Mouse (Mus musculus): ENCODE measurements around the gene Rdh13. TPM values are rescaled to one million over a fixed set of nuclear protein-coding genes. Genes with fewer than 3 reads are reported as not detected.

The Rdh13 gene
- total and polyA plus RNA-seq, 3 experiments = 16.4 to 20.9 (median 17.6) TPM

GRCm38 (mm10) chr7:4478021-4478795 is 32.8 kb upstream of the Rdh13 start:
- Histone ChIP-seq H3K4me2 (ENCODE audit: insufficient read depth, low read depth, poor library complexity, severe bottlenecking) (no peak overlapping the region), H3K9me3 (replicated peaks; ENCODE audit: low read length) (no peaks in the 10 kb centered on the region), H3K4me1 (ENCODE audit: control insufficient read depth in 1 of 2, insufficient read depth in 2 of 2) (no peaks in the 10 kb centered on the region), H3K36me3 (replicated peaks in 1 of 2; ENCODE audit: control insufficient read depth in 1 of 2, insufficient read depth in 1 of 2, low read length in 1 of 2) (peaks cover 48 to 84% of the 10 kb centered on the region in 2 experiments), H3K4me3 (replicated peaks in 1 of 3; ENCODE audit: low read depth in 2 of 3, low read length in 2 of 3, poor library complexity in 1 of 3) (no peak overlapping the region), H3K27me3 (replicated peaks) (no peaks in the 10 kb centered on the region), H3K27ac (ENCODE audit: insufficient read depth, low read depth) (no peak overlapping the region), H3K79me2 (replicated peaks; ENCODE audit: control insufficient read depth, extremely low read depth, insufficient read depth, poor library complexity, severe bottlenecking) (no peaks in the 10 kb centered on the region), H3K9ac (ENCODE audit: insufficient read depth, low read depth) (no peak overlapping the region)
- no peak for DNase-seq (ENCODE audit: extremely low read depth)
- in situ Hi-C loops (cut with MboI; ENCODE audit: low pct_ligation_motif_present, low pct_unique_long_range_greater_than_20kb, low sequenced_read_pairs) (loop anchor here (5.0 kb wide), 1 partner anchor 49 kb away; no protein-coding TSS in a partner anchor), dilution Hi-C loops (cut with MboI; ENCODE audit: extremely low pct_ligation_motif_present, extremely low pct_unique_long_range_greater_than_20kb, low sequenced_read_pairs) (no loop called here)
- TF ChIP-seq E2F4 (IDR thresholded peaks at IDR 0.05; ENCODE audit: insufficient replicate concordance, low read depth, low read length) (no peak), MXI1 (IDR thresholded peaks at IDR 0.05; ENCODE audit: low read depth, low read length) (no peak), ETS1 (conservative IDR thresholded peaks at IDR 0.05; ENCODE audit: low read depth, low read length) (no peak), JUND (conservative IDR thresholded peaks at IDR 0.05; ENCODE audit: low read depth, low read length) (no peak)

DNA sequence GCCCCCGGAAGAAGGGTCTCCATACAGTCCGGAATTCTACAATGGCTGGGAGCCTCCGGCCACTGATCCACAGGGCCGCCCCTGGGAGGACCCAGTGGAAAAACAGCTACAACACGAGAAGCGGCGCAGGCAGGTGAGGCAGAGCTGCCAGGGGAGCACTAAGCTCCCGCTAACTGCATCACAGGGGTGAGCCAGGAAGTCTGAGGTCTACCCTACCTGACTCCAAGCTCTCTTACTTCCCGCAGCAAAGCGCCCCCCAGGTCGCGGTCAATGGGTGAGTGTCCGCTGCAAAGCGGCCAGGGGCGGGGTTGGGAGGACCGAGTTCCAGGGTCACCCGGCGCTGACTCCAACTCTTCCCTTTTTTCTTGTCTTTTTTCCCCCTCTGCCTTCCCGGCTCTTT is 28.5 kb upstream of the Rdh13 start:
- in situ Hi-C loops (cut with MboI; ENCODE audit: low pct_ligation_motif_present, low pct_unique_long_range_greater_than_20kb, low sequenced_read_pairs) = no loop called here
- peaks cover 38 to 83% of the 10 kb centered on the region in 2 experiments for H3K36me3 ChIP-seq (replicated peaks in 1 of 2; ENCODE audit: control insufficient read depth in 1 of 2, insufficient read depth in 1 of 2, low read length in 1 of 2)
- H3K27ac ChIP-seq (ENCODE audit: insufficient read depth, low read depth) = no peak overlapping the region
- no peaks in the 10 kb centered on the region for H3K9me3 ChIP-seq (replicated peaks; ENCODE audit: low read length)
- no peak for DNase-seq (ENCODE audit: extremely low read depth)
- no peak overlapping the region for H3K9ac ChIP-seq (ENCODE audit: insufficient read depth, low read depth)
- H3K79me2 ChIP-seq (replicated peaks; ENCODE audit: control insufficient read depth, extremely low read depth, insufficient read depth, poor library complexity, severe bottlenecking) = no peaks in the 10 kb centered on the region
- H3K4me3 ChIP-seq (replicated peaks in 1 of 3; ENCODE audit: low read depth in 2 of 3, low read length in 2 of 3, poor library complexity in 1 of 3) = no peak overlapping the region
- H3K27me3 ChIP-seq (replicated peaks) = no peaks in the 10 kb centered on the region
- H3K4me2 ChIP-seq (ENCODE audit: insufficient read depth, low read depth, poor library complexity, severe bottlenecking) = no peak overlapping the region
- dilution Hi-C loops (cut with MboI; ENCODE audit: extremely low pct_ligation_motif_present, extremely low pct_unique_long_range_greater_than_20kb, low sequenced_read_pairs) = no loop called here
- TF ChIP-seq USF1 (IDR thresholded peaks at IDR 0.05; ENCODE audit: low read depth, low read length) (no peak), CTCF (conservative IDR thresholded peaks at IDR 0.05 in 1 of 2, IDR thresholded peaks at IDR 0.05 in 1 of 2; ENCODE audit: low read depth in 2 of 2, low read length in 2 of 2) (no peak)
- no peaks in the 10 kb centered on the region for H3K4me1 ChIP-seq (ENCODE audit: control insufficient read depth in 1 of 2, insufficient read depth in 2 of 2)

GRCm38 (mm10) chr7:4471179-4471555 is 25.7 kb upstream of the Rdh13 start:
- DNase-seq (ENCODE audit: extremely low read depth) = no peak
- Histone ChIP-seq H3K4me3 (replicated peaks in 1 of 3; ENCODE audit: low read depth in 2 of 3, low read length in 2 of 3, poor library complexity in 1 of 3) (no peak overlapping the region), H3K27me3 (replicated peaks) (no peaks in the 10 kb centered on the region), H3K9ac (ENCODE audit: insufficient read depth, low read depth) (no peak overlapping the region), H3K79me2 (replicated peaks; ENCODE audit: control insufficient read depth, extremely low read depth, insufficient read depth, poor library complexity, severe bottlenecking) (no peaks in the 10 kb centered on the region), H3K36me3 (replicated peaks in 1 of 2; ENCODE audit: control insufficient read depth in 1 of 2, insufficient read depth in 1 of 2, low read length in 1 of 2) (peaks cover 30 to 73% of the 10 kb centered on the region in 2 experiments), H3K9me3 (replicated peaks; ENCODE audit: low read length) (no peaks in the 10 kb centered on the region), H3K27ac (ENCODE audit: insufficient read depth, low read depth) (no peak overlapping the region), H3K4me1 (ENCODE audit: control insufficient read depth in 1 of 2, insufficient read depth in 2 of 2) (no peaks in the 10 kb centered on the region), H3K4me2 (ENCODE audit: insufficient read depth, low read depth, poor library complexity, severe bottlenecking) (no peak overlapping the region)
- dilution Hi-C loops (cut with MboI; ENCODE audit: extremely low pct_ligation_motif_present, extremely low pct_unique_long_range_greater_than_20kb, low sequenced_read_pairs) (no loop called here), in situ Hi-C loops (cut with MboI; ENCODE audit: low pct_ligation_motif_present, low pct_unique_long_range_greater_than_20kb, low sequenced_read_pairs) (no loop called here)
- TF ChIP-seq RAD21 (IDR thresholded peaks at IDR 0.05; ENCODE audit: low read depth, low read length) (no peak), NELFE (IDR thresholded peaks at IDR 0.05; ENCODE audit: low read depth, low read length) (no peak), ZKSCAN1 (IDR thresholded peaks at IDR 0.05; ENCODE audit: borderline replicate concordance, low read depth, low read length) (no peak), USF2 (conservative IDR thresholded peaks at IDR 0.05; ENCODE audit: low read depth, low read length) (no peak), BHLHE40 (IDR thresholded peaks at IDR 0.05; ENCODE audit: low read depth, low read length) (no peak)
